Mouse (Mus musculus) myocyte (in vitro differentiated cells): ENCODE measurements around the gene Eipr1. TPM values are rescaled to one million over a fixed set of nuclear protein-coding genes. Genes with fewer than 3 reads are reported as not detected.

Source experiments
- H3K27me3 ChIP-seq: one replicate; pipeline ENCODE4 v1.6.1; 2011; ENCODE audit not compliant: control insufficient read depth, insufficient read depth, insufficient read length
- H3K36me3 ChIP-seq: one replicate; pipeline ENCODE4 v1.6.1; 2011; ENCODE audit not compliant: control insufficient read depth, insufficient read depth
- H3K4me2 ChIP-seq: one replicate; pipeline ENCODE4 v1.6.1; 2011; ENCODE audit warnings: low read depth, control low read depth
- H3K4me3 ChIP-seq: one replicate; pipeline ENCODE4 v1.5.1; 2011; ENCODE audit warnings: mild to moderate bottlenecking, control low read depth, moderate library complexity
- H3K79me2 ChIP-seq: one replicate; pipeline ENCODE4 v1.6.1; 2011; ENCODE audit not compliant: control insufficient read depth, insufficient read depth
- H3ac ChIP-seq: one replicate; pipeline ENCODE4 v1.6.1; 2011; ENCODE audit not compliant: control insufficient read depth, insufficient read length
- CEBPB ChIP-seq: IDR thresholded peaks from 2 replicates; pipeline ENCODE4 v1.6.1; 2011; ENCODE audit warnings: mild to moderate bottlenecking, moderate library complexity; ENCODE audit not compliant: poor library complexity, insufficient read depth, severe bottlenecking
- E2F4 ChIP-seq: IDR thresholded peaks from one replicate; pipeline ENCODE4 v1.6.1; 2011; ENCODE audit warnings: mild to moderate bottlenecking, control low read depth, moderate library complexity; ENCODE audit not compliant: insufficient read depth
- MAX ChIP-seq: IDR thresholded peaks from one replicate; pipeline ENCODE4 v1.6.1; 2011; ENCODE audit warnings: low read depth, mild to moderate bottlenecking, control low read depth
- MYOD1 ChIP-seq, 3 experiments: IDR thresholded peaks; one replicate each; pipeline ENCODE4 v1.6.1; 2011; ENCODE audit warnings: control low read depth in 2 of 3, low read depth in 2 of 3, mild to moderate bottlenecking in 2 of 3, moderate library complexity in 1 of 3; ENCODE audit not compliant: insufficient read length in 2 of 3, control insufficient read depth in 1 of 3
- MYOG ChIP-seq, 3 experiments: IDR thresholded peaks; one replicate each; pipeline ENCODE4 v1.6.1; 2011; ENCODE audit warnings: control low read depth in 2 of 3, low read depth in 2 of 3, mild to moderate bottlenecking in 2 of 3; ENCODE audit not compliant: insufficient read length in 2 of 3, control insufficient read depth in 1 of 3, insufficient read depth in 1 of 3
- POLR2A ChIP-seq: IDR thresholded peaks from one replicate; pipeline ENCODE4 v1.6.1; 2011; ENCODE audit warnings: low read depth, mild to moderate bottlenecking, control low read depth, moderate library complexity; ENCODE audit not compliant: insufficient read length
- POLR2AphosphoS2 ChIP-seq: IDR thresholded peaks from one replicate; pipeline ENCODE4 v1.6.1; 2011; ENCODE audit warnings: low read depth, control low read depth; ENCODE audit not compliant: insufficient read length
- REST ChIP-seq: IDR thresholded peaks from one replicate; pipeline ENCODE4 v1.6.1; 2011; ENCODE audit warnings: mild to moderate bottlenecking, control low read depth, moderate library complexity; ENCODE audit not compliant: insufficient read depth, insufficient read length
- SRF ChIP-seq: IDR thresholded peaks from one replicate; pipeline ENCODE4 v1.6.1; 2011; ENCODE audit warnings: low read depth; ENCODE audit not compliant: control insufficient read depth, insufficient read length
- TCF12 ChIP-seq: IDR thresholded peaks from one replicate; pipeline ENCODE4 v1.6.1; 2011; ENCODE audit warnings: mild to moderate bottlenecking, control low read depth; ENCODE audit not compliant: poor library complexity, insufficient read depth, severe bottlenecking
- TCF3 ChIP-seq: IDR thresholded peaks from one replicate; pipeline ENCODE4 v1.6.1; 2011; ENCODE audit warnings: low read depth, control low read depth; ENCODE audit not compliant: insufficient read length
- USF1 ChIP-seq: IDR thresholded peaks from one replicate; pipeline ENCODE4 v1.6.1; 2011; ENCODE audit warnings: low read depth, mild to moderate bottlenecking, control low read depth, moderate library complexity
- polyA plus RNA-seq: library from polyadenylated mRNA; unstranded; fragments of >200 nt; fragmentation: generic; extraction: Trizol; gene quantifications from one replicate; pipeline ENCODE4 v1.2.1, GENCODE M21; 2012; ENCODE audit warnings: missing spikeins

Eipr1 gene
- polyA plus RNA-seq, 1 experiment = 19.5 TPM

DNA sequence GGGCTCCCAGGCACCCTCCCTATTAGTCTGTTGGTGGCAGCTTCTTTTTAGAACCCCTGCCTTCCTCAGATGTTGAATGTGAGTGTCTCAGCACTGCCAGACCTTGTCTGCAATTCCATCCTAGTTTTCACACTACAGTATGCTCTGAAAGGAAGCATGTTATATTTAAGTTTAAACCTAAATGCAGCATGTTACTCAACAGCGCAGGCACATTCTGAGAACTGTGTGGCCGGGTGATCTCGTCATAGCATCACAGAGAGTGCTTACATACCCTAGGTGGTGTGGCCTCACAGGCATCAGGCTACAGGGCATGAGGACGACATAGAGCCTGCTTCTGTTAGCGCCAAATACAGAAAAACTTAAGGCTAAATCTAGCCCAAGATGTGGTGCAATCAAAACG, 24.0 kb downstream of the Eipr1 start:
- H3K36me3 ChIP-seq = no peaks in the 10 kb centered on the region
- no peaks in the 10 kb centered on the region for H3K79me2 ChIP-seq
- TF ChIP-seq TCF3 (no peak), MAX (no peak), SRF (no peak), POLR2A (no peak), REST (no peak), E2F4 (no peak), MYOD1 (IDR thresholded peaks at IDR 0.05; ENCODE audit: control insufficient read depth in 1 of 3, insufficient read length in 2 of 3, low read depth in 2 of 3) (no peak), TCF12 (no peak), MYOG (IDR thresholded peaks at IDR 0.05; ENCODE audit: control insufficient read depth in 1 of 3, insufficient read depth in 1 of 3, insufficient read length in 2 of 3, low read depth in 2 of 3) (no peak)
- H3K4me3 ChIP-seq = no peak overlapping the region
- H3K4me2 ChIP-seq = no peak overlapping the region
- H3ac ChIP-seq = no peak overlapping the region
- H3K27me3 ChIP-seq = no peaks in the 10 kb centered on the region

DNA sequence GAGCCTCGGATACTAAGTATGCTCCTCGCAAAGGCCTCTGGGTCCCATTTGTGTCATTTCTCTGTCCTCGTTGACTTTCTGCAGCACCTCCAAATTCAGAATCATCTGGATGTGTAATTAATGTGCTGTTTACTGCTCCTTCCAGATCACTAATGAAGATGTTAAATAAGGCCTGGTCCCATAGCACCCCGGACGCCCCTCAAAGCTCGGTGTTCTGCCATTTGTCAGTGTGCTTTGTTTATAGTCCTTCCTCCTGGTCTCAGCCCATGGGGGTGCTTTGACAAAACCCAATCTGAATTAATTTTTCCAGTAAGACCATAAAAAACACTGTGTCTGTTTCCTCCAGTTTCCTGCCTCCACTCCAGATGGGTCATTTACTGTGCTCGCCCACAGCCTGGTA, 28.6 kb downstream of the Eipr1 start:
- Histone ChIP-seq H3K79me2 (no peaks in the 10 kb centered on the region), H3K4me3 (no peak overlapping the region), H3K4me2 (no peak overlapping the region), H3K27me3 (no peaks in the 10 kb centered on the region), H3ac (no peak overlapping the region), H3K36me3 (no peaks in the 10 kb centered on the region)
- no peak for TF ChIP-seq POLR2A
- TF ChIP-seq TCF3 = no peak
- TF ChIP-seq MYOG (IDR thresholded peaks at IDR 0.05; ENCODE audit: control insufficient read depth in 1 of 3, insufficient read depth in 1 of 3, insufficient read length in 2 of 3, low read depth in 2 of 3) = no peak
- no peak for TF ChIP-seq SRF
- TF ChIP-seq E2F4 = no peak
- no peak for TF ChIP-seq MAX
- TF ChIP-seq POLR2AphosphoS2 = no peak
- no peak for TF ChIP-seq TCF12
- no peak for TF ChIP-seq USF1
- no peak for TF ChIP-seq REST
- no peak for TF ChIP-seq CEBPB
- no peak for TF ChIP-seq MYOD1 (IDR thresholded peaks at IDR 0.05; ENCODE audit: control insufficient read depth in 1 of 3, insufficient read length in 2 of 3, low read depth in 2 of 3)

DNA sequence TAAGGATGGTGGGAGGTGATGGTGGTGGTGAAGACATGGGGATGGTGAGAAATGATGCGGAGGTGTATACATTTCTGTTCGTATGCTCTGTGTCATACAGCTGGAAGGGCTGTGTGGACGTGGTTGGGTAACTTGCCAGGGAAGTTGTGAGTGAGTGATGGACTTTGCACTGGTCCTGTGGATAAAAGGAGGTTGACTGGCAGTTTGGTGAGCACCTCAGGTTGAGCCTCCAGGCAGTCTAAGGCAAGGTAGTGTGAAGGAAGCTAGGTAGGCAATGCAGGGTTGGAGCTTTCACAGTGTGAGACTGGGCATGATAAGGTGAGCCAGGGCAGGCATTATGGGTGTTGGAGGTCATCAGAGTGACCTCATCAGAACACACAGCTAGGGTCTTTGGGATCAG, 31.0 kb downstream of the Eipr1 start:
- no peak overlapping the region for H3K4me2 ChIP-seq
- no peak overlapping the region for H3ac ChIP-seq
- no peak for TF ChIP-seq TCF3
- TF ChIP-seq TCF12 = no peak
- no peak for TF ChIP-seq MYOD1 (IDR thresholded peaks at IDR 0.05; ENCODE audit: control insufficient read depth in 1 of 3, insufficient read length in 2 of 3, low read depth in 2 of 3)
- no peak for TF ChIP-seq POLR2AphosphoS2
- no peak for TF ChIP-seq SRF
- no peak for TF ChIP-seq MYOG (IDR thresholded peaks at IDR 0.05; ENCODE audit: control insufficient read depth in 1 of 3, insufficient read depth in 1 of 3, insufficient read length in 2 of 3, low read depth in 2 of 3)
- TF ChIP-seq CEBPB = no peak
- no peak for TF ChIP-seq POLR2A
- no peak for TF ChIP-seq REST
- TF ChIP-seq MAX = no peak
- TF ChIP-seq USF1 = no peak
- TF ChIP-seq E2F4 = no peak
- no peak overlapping the region for H3K4me3 ChIP-seq
- no peaks in the 10 kb centered on the region for H3K79me2 ChIP-seq
- H3K36me3 ChIP-seq = no peaks in the 10 kb centered on the region
- no peaks in the 10 kb centered on the region for H3K27me3 ChIP-seq

DNA sequence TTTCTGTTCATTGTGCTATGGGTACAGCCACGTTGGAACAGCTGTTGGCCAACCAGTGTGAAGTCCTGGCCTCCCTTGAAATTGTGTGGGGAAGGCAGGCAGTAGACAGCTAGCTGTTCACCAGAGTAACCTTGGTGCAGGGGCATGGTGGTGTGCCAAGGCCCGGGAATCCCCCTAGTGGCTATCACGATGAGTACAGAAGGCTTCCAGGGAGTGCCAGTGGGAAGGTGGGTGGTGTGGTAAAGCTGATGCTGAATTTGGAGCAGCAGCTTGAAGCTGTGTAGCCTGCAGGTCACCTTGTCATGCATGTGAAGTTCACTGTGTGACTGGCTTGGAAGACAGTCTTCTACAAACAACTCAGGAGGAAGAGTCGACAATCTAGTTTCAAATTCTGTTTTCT, 32.8 kb downstream of the Eipr1 start:
- no peak overlapping the region for H3K4me2 ChIP-seq
- H3K4me3 ChIP-seq = no peak overlapping the region
- H3K27me3 ChIP-seq = no peaks in the 10 kb centered on the region
- TF ChIP-seq MYOG (IDR thresholded peaks at IDR 0.05; ENCODE audit: control insufficient read depth in 1 of 3, insufficient read depth in 1 of 3, insufficient read length in 2 of 3, low read depth in 2 of 3) = no peak
- TF ChIP-seq REST = no peak
- TF ChIP-seq MYOD1 (IDR thresholded peaks at IDR 0.05; ENCODE audit: control insufficient read depth in 1 of 3, insufficient read length in 2 of 3, low read depth in 2 of 3) = no peak
- no peak for TF ChIP-seq SRF
- TF ChIP-seq TCF12 = no peak
- TF ChIP-seq POLR2AphosphoS2 = no peak
- TF ChIP-seq CEBPB = no peak
- TF ChIP-seq USF1 = no peak
- H3K79me2 ChIP-seq = no peaks in the 10 kb centered on the region
- no peaks in the 10 kb centered on the region for H3K36me3 ChIP-seq
- no peak overlapping the region for H3ac ChIP-seq

DNA sequence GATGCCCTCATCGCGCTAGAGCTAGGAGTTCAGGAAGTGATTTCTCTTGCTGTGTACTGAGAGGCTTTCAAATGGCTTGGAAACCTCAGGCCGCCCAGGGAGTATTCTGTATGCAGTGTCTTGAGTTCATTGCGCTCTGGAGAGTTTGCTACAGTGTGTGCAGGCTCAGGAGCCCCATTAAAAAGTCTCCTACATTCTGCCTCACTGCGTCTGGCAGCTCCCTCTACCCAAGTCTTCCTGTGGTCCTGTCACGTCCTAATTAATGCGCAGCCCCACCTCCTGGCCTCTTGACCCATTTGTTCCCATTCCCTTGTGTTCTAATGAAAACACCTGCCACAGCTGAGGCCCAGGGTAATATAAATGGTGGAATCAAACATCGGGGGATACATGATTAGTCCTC, 33.3 kb downstream of the Eipr1 start:
- TF ChIP-seq USF1 (no peak), POLR2A (no peak), SRF (no peak), TCF3 (no peak), CEBPB (no peak)
- Histone ChIP-seq H3K36me3 (no peaks in the 10 kb centered on the region), H3K27me3 (no peaks in the 10 kb centered on the region), H3K4me2 (no peak overlapping the region), H3ac (no peak overlapping the region), H3K79me2 (no peaks in the 10 kb centered on the region), H3K4me3 (no peak overlapping the region)
